Mouse (Mus musculus): Measurements from ENCODE around the gene Tbx15.

- TF ChIP-seq CTCF (conservative IDR thresholded peaks at IDR 0.05; ENCODE audit: low read length) (no peak), NANOG (IDR thresholded peaks at IDR 0.05; ENCODE audit: borderline replicate concordance, low read length) (no peak)
Measured at GRCm38 (mm10) chr3:99247586-99247985, 7.4 kb downstream of the Tbx15 start.
